Mouse (Mus musculus): ENCODE data around the gene Myh10.
"Not testable (repeated sequence)": the region's sequence is repeated elsewhere in the genome, so short reads cannot be mapped to it uniquely, and the experiment has no call there.

Myh10 gene

GRCm38 (mm10) chr11:68692693-68693446 is 1.5 kb downstream of the Myh10 start:
- peak; percentile 20 to 37 for DNase-seq (ENCODE audit: low spot score in 2 of 2)

- no peak for DNase-seq (ENCODE audit: low spot score in 2 of 2)
Observed at GRCm38 (mm10) chr11:68693447-68694040, 2.2 kb downstream of the Myh10 start.

GRCm38 (mm10) chr11:68702370-68702769 is 11.0 kb downstream of the Myh10 start:
- DNase-seq (ENCODE audit: low spot score in 2 of 2) = no peak

- no peak for DNase-seq (ENCODE audit: low spot score in 2 of 2)
Observed at GRCm38 (mm10) chr11:68703360-68703759, 12.0 kb downstream of the Myh10 start.

- no peak for DNase-seq (ENCODE audit: low spot score in 2 of 2)
Observed at GRCm38 (mm10) chr11:68704258-68704657, 12.9 kb downstream of the Myh10 start.

GRCm38 (mm10) chr11:68704847-68705246 is 13.5 kb downstream of the Myh10 start:
- no peak for DNase-seq (ENCODE audit: low spot score in 2 of 2)

GRCm38 (mm10) chr11:68706524-68707429 is 15.4 kb downstream of the Myh10 start:
- DNase-seq (ENCODE audit: low spot score in 2 of 2) = no peak

- DNase-seq (ENCODE audit: low spot score in 2 of 2) = no peak
Observed at GRCm38 (mm10) chr11:68707881-68708582, 16.7 kb downstream of the Myh10 start.

GRCm38 (mm10) chr11:68716167-68716566 is 24.8 kb downstream of the Myh10 start:
- DNase-seq (ENCODE audit: low spot score in 2 of 2) = no peak

GRCm38 (mm10) chr11:68717171-68717840 is 25.9 kb downstream of the Myh10 start:
- no peak for DNase-seq (ENCODE audit: low spot score in 2 of 2)

- DNase-seq (ENCODE audit: low spot score in 2 of 2) = no peak
Observed at GRCm38 (mm10) chr11:68719096-68719648, 27.8 kb downstream of the Myh10 start.

- DNase-seq (ENCODE audit: low spot score in 2 of 2) = no peak
Observed at GRCm38 (mm10) chr11:68719774-68720173, 28.4 kb downstream of the Myh10 start.

- DNase-seq (ENCODE audit: low spot score in 2 of 2) = no peak
Observed at GRCm38 (mm10) chr11:68724117-68724516, 32.8 kb downstream of the Myh10 start.

- DNase-seq (ENCODE audit: low spot score in 2 of 2) = no peak
Observed at GRCm38 (mm10) chr11:68728693-68729092, 37.3 kb downstream of the Myh10 start.

- DNase-seq (ENCODE audit: low spot score in 2 of 2) = no peak
Observed at GRCm38 (mm10) chr11:68730792-68731191, 39.4 kb downstream of the Myh10 start.

GRCm38 (mm10) chr11:68732066-68732465 is 40.7 kb downstream of the Myh10 start:
- DNase-seq (ENCODE audit: low spot score in 2 of 2) = no peak

GRCm38 (mm10) chr11:68733401-68733800 is 42.0 kb downstream of the Myh10 start:
- not testable (repeated sequence) for DNase-seq (ENCODE audit: low spot score in 2 of 2)

- DNase-seq (ENCODE audit: low spot score in 2 of 2) = no peak
Observed at GRCm38 (mm10) chr11:68739509-68739908, 48.1 kb downstream of the Myh10 start.

- no peak for DNase-seq (ENCODE audit: low spot score in 2 of 2)
Observed at GRCm38 (mm10) chr11:68742658-68743057, 51.3 kb downstream of the Myh10 start.

GRCm38 (mm10) chr11:68744150-68744549 is 52.8 kb downstream of the Myh10 start:
- DNase-seq (ENCODE audit: low spot score in 2 of 2) = no peak
